Comparison of ENCODE assay signal across 30 mouse cellular contexts in genomic region chr6:96057011-96057410, GRCm38 (mm10). TPM values are rescaled to one million over a fixed set of nuclear protein-coding genes. Genes with fewer than 3 reads are reported as not detected.
DNase-seq lines count a peak whose midpoint lies in the region; ATAC-seq and TF ChIP-seq lines count a peak whose summit lies in the region.
"Had no signal": no experiment of that assay in that cellular context is flagged by ENCODE, and none has a peak within 500 bp of the region (broad histone marks: within the 10 kb centered on the region; RNA-seq: fewer than 3 reads in every experiment).

No protein-coding gene starts in this region.

- no peaks in the 10 kb centered on the region for H3K9me3 ChIP-seq in liver, embryonic 12.5 days (replicated peaks)
- H3K9me3 ChIP-seq in lung, postnatal 0 days (ENCODE audit: low read length), result no peaks in the 10 kb centered on the region
- H3K9me3 ChIP-seq in stomach, embryonic 16.5 days (replicated peaks; ENCODE audit: control insufficient read depth, low read length), result no peaks in the 10 kb centered on the region; the same call in 1 of the 2 replicates
- H3K9me3 ChIP-seq: embryonic facial prominence, embryonic 10.5 days; embryonic facial prominence, embryonic 13.5 days; forebrain, embryonic 12.5 days; heart, embryonic 10.5 days; heart, embryonic 13.5 days had no signal

- no peaks in the 10 kb centered on the region for H3K27me3 ChIP-seq in liver, adult 2 months (ENCODE audit: control insufficient read depth, insufficient read depth, low read length)
- no peaks in the 10 kb centered on the region for H3K27me3 ChIP-seq in liver, embryonic 12.5 days (replicated peaks)
- no peaks in the 10 kb centered on the region for H3K27me3 ChIP-seq in lung, postnatal 0 days (replicated peaks; ENCODE audit: insufficient read depth, low read length)
- H3K27me3 ChIP-seq in stomach, embryonic 16.5 days (ENCODE audit: control insufficient read depth, insufficient read depth, low read length), result no peaks in the 10 kb centered on the region
- H3K27me3 ChIP-seq: embryonic facial prominence, embryonic 13.5 days; forebrain, embryonic 12.5 days; heart, embryonic 13.5 days had no signal

- H3K36me3 ChIP-seq in liver, adult 2 months (ENCODE audit: control insufficient read depth, insufficient read depth, low read length), result no peaks in the 10 kb centered on the region
- H3K36me3 ChIP-seq in liver, embryonic 12.5 days, result no peaks in the 10 kb centered on the region
- no peaks in the 10 kb centered on the region for H3K36me3 ChIP-seq in lung, postnatal 0 days (ENCODE audit: insufficient read depth, low read length)
- no peaks in the 10 kb centered on the region; the same call in 1 of the 2 replicates for H3K36me3 ChIP-seq in stomach, embryonic 16.5 days (ENCODE audit: control insufficient read depth, insufficient read depth, low read length)
- H3K36me3 ChIP-seq: embryonic facial prominence, embryonic 10.5 days; embryonic facial prominence, embryonic 13.5 days; forebrain, embryonic 12.5 days; heart, embryonic 10.5 days; heart, embryonic 13.5 days had no signal

- H3K4me2 ChIP-seq in liver, embryonic 12.5 days, result no peak overlapping the region
- H3K4me2 ChIP-seq in lung, postnatal 0 days (replicated peaks; ENCODE audit: low read depth, low read length), result no peak overlapping the region
- H3K4me2 ChIP-seq in stomach, embryonic 16.5 days (ENCODE audit: low read depth, low read length), result no peak overlapping the region
- H3K4me2 ChIP-seq: embryonic facial prominence, embryonic 13.5 days; forebrain, embryonic 12.5 days; heart, embryonic 13.5 days; hindbrain, embryonic 14.5 days had no signal

- peaks cover 3% of the 10 kb centered on the region; the same call in 1 of the 2 replicates for H3K4me1 ChIP-seq in liver, adult 2 months (ENCODE audit: control insufficient read depth, insufficient read depth, low read length)
- H3K4me1 ChIP-seq in liver, embryonic 12.5 days, result no peaks in the 10 kb centered on the region
- H3K4me1 ChIP-seq in lung, postnatal 0 days (ENCODE audit: insufficient read depth, low read depth, low read length), result peaks cover 3% of the 10 kb centered on the region; the same call in 1 of the 2 replicates
- no peaks in the 10 kb centered on the region for H3K4me1 ChIP-seq in stomach, embryonic 16.5 days (ENCODE audit: control insufficient read depth, insufficient read depth, low read length)
- H3K4me1 ChIP-seq: embryonic facial prominence, embryonic 10.5 days; embryonic facial prominence, embryonic 13.5 days; forebrain, embryonic 12.5 days; heart, embryonic 10.5 days; heart, embryonic 13.5 days had no signal

- TF ChIP-seq CTCF in liver, adult 2 months (IDR thresholded peaks at IDR 0.05; ENCODE audit: low read depth, low read length), result no peak
- TF ChIP-seq CTCF in lung, postnatal 0 days (IDR thresholded peaks at IDR 0.05), result no peak

- DNase-seq in liver, adult 2 months (ENCODE audit: extremely low read depth, low read depth, low spot score), result peak; percentile 44
- peak; percentile 66 for DNase-seq in lung, postnatal 0 days (ENCODE audit: low spot score)
- DNase-seq in lung, postnatal 10 days, result no peak
- no peak for DNase-seq in cerebellum, postnatal 36 days
- DNase-seq: adrenal gland, adult 2 months; adrenal gland, postnatal 14 days; cerebellum, adult 11 months; cerebellum, adult 2 months; cerebellum, adult 9-11 months; cerebellum, postnatal 25 days; embryo, embryonic 11 days; gastrocnemius, postnatal 10 days; gastrocnemius, postnatal 36 days; heart, adult 2 months; heart, postnatal 14 days; heart, postnatal 4 days had no signal

- no peaks in the 10 kb centered on the region for H3K79me2 ChIP-seq in liver, adult 2 months (ENCODE audit: control insufficient read depth, insufficient read depth, low read length)

- TF ChIP-seq POLR2A in liver, adult 2 months (IDR thresholded peaks at IDR 0.05; ENCODE audit: extremely low read depth, insufficient read depth, low read length), result no peak

- H3K9ac ChIP-seq in liver, adult 2 months (ENCODE audit: low read depth, low read length), result no peak overlapping the region
- H3K9ac ChIP-seq in liver, embryonic 12.5 days, result no peak overlapping the region
- no peak overlapping the region for H3K9ac ChIP-seq in lung, postnatal 0 days (replicated peaks; ENCODE audit: low read depth)
- no peak overlapping the region for H3K9ac ChIP-seq in stomach, embryonic 16.5 days (ENCODE audit: low read length)
- H3K9ac ChIP-seq: embryonic facial prominence, embryonic 13.5 days; forebrain, embryonic 12.5 days; heart, embryonic 13.5 days; hindbrain, embryonic 14.5 days had no signal

- H3K27ac ChIP-seq in liver, adult 2 months (replicated peaks; ENCODE audit: insufficient read depth, low read depth, low read length), result no peak overlapping the region
- H3K27ac ChIP-seq in liver, embryonic 12.5 days, result no peak overlapping the region
- H3K27ac ChIP-seq in lung, postnatal 0 days (ENCODE audit: low read length), result no peak overlapping the region
- no peak overlapping the region for H3K27ac ChIP-seq in stomach, embryonic 16.5 days (ENCODE audit: low read length)
- H3K27ac ChIP-seq: embryonic facial prominence, embryonic 10.5 days; embryonic facial prominence, embryonic 13.5 days; forebrain, embryonic 12.5 days; heart, adult 2 months; heart, embryonic 10.5 days; heart, embryonic 13.5 days; hindbrain, embryonic 14.5 days had no signal

- no peak for TF ChIP-seq EP300 in lung, postnatal 0 days (IDR thresholded peaks at IDR 0.05)

- ATAC-seq in liver, embryonic 12.5 days, result no peak
- peak; percentile 57; the same call in 1 of the 2 replicates for ATAC-seq in lung, postnatal 0 days
- ATAC-seq in stomach, embryonic 16.5 days (ENCODE audit: insufficient read depth, low FRiP score), result peak; percentile 53; the same call in 1 of the 2 replicates
- ATAC-seq: CD4-positive, CD25-positive, alpha-beta regulatory T cell, adult 4 months; forebrain, embryonic 16.5 days had no signal

- 53% methylated on average over 2 of the region's 2 CpGs for WGBS in liver, adult 2 months
- 64% methylated on average over 2 of the region's 2 CpGs for WGBS in liver, embryonic 12.5 days (ENCODE audit: insufficient replicate concordance)
- WGBS in lung, postnatal 0 days, result 44% methylated on average over 2 of the region's 2 CpGs
- WGBS in stomach, embryonic 16.5 days, result 45% methylated on average over 2 of the region's 2 CpGs

- H3K4me3 ChIP-seq in liver, adult 2 months (ENCODE audit: insufficient read depth, low read depth, low read length), result no peak overlapping the region
- no peak overlapping the region for H3K4me3 ChIP-seq in liver, embryonic 12.5 days
- H3K4me3 ChIP-seq in lung, postnatal 0 days (ENCODE audit: low read depth, low read length), result no peak overlapping the region
- no peak overlapping the region for H3K4me3 ChIP-seq in stomach, embryonic 16.5 days (replicated peaks; ENCODE audit: low read length)
- H3K4me3 ChIP-seq: embryonic facial prominence, embryonic 10.5 days; embryonic facial prominence, embryonic 13.5 days; erythroblast, embryonic 14.5 days; forebrain, embryonic 12.5 days; heart, adult 2 months; heart, embryonic 10.5 days; heart, embryonic 13.5 days had no signal

RNA-seq across cellular contexts. Expression of gene Fam19a1, which starts 55.9 kb away (rescaled TPM):
- total RNA-seq in liver, adult 2 months (2014; rRNA removed), result 0.07 and 0.09 TPM in 2 replicates
- polyA plus RNA-seq in liver, adult 2 months (2012; rRNA removed), result 0.04 TPM in 1 of 2 replicates, not detected in the other
- polyA plus RNA-seq in liver, embryonic 12.5 days (2016; fragmentation: Nextera tagmentation; extraction: Ambion mirVana), result 0.05 and 0.33 TPM in 2 replicates
- 2.3 and 3.4 TPM in 2 replicates for polyA plus RNA-seq in lung, postnatal 0 days (2015; fragmentation: Nextera tagmentation; extraction: Ambion mirVana)
- polyA plus RNA-seq in stomach, embryonic 16.5 days (2015; fragmentation: Nextera tagmentation; extraction: Ambion mirVana), result 6.7 and 7.0 TPM in 2 replicates
- total RNA-seq: gastrocnemius, adult 18-20 months; gastrocnemius, postnatal 36 days; granulocyte monocyte progenitor cell, adult 5-6 weeks; heart, adult 2 months; MEL had no signal
- polyA plus RNA-seq: erythroblast, embryonic 14.5 days; heart, adult 2 months had no signal

Comparison
In these comparisons a context has a peak if more than half of its experiments do, and no peak if none do; other contexts are left out.
1. DNase-seq: peak in liver, adult 2 months (single experiment) and lung, postnatal 0 days (single experiment); none in lung, postnatal 10 days (single experiment) and cerebellum, postnatal 36 days (0 of 2).